Mouse (Mus musculus) neural tube, embryonic 15.5 days (tissue): Measurements from ENCODE around the gene Tox4. TPM values are rescaled to one million over a fixed set of nuclear protein-coding genes. Genes with fewer than 3 reads are reported as not detected.
A peak's percentile ranks its signal among the peaks of the same experiment; 100 is the strongest.

ENCODE experiments used
- ATAC-seq: fragments of 200-750 bp; cut with Nextera tagmentation; 2 replicates; pipeline ENCODE4 v1.8.0; 2017; ENCODE audit warnings: mild to moderate bottlenecking, moderate TSS enrichment, moderate library complexity; ENCODE audit not compliant: low FRiP score
- H3K27ac ChIP-seq: fragments of 300-500 bp; sonication (generic); replicated peaks from 2 replicates; pipeline ENCODE4 v1.5.1; 2015; ENCODE audit warnings: mild to moderate bottlenecking, inconsistent platforms
- H3K27me3 ChIP-seq: fragments of 300-500 bp; sonication (generic); replicated peaks from 2 replicates; pipeline ENCODE4 v1.6.1; 2015; ENCODE audit warnings: inconsistent platforms
- H3K36me3 ChIP-seq: fragments of 300-500 bp; sonication (generic); 2 replicates; pipeline ENCODE4 v1.6.1; 2015; ENCODE audit warnings: inconsistent platforms
- H3K4me1 ChIP-seq: fragments of 300-500 bp; sonication (generic); 2 replicates; pipeline ENCODE4 v1.6.1; 2015; ENCODE audit warnings: inconsistent platforms
- H3K4me2 ChIP-seq: fragments of 300-500 bp; sonication (generic); 2 replicates; pipeline ENCODE4 v1.6.1; 2015; ENCODE audit warnings: inconsistent platforms, mild to moderate bottlenecking, moderate library complexity
- H3K4me3 ChIP-seq: fragments of 300-500 bp; sonication (generic); replicated peaks from 2 replicates; pipeline ENCODE4 v1.5.1; 2015; ENCODE audit warnings: mild to moderate bottlenecking, inconsistent platforms
- H3K9ac ChIP-seq: fragments of 300-500 bp; sonication (generic); replicated peaks from 2 replicates; pipeline ENCODE4 v1.6.1; 2015; ENCODE audit warnings: mild to moderate bottlenecking, inconsistent platforms
- H3K9me3 ChIP-seq: fragments of 300-500 bp; sonication (generic); replicated peaks from 2 replicates; pipeline ENCODE4 v1.6.1; 2016; ENCODE audit warnings: inconsistent platforms
- WGBS: fragments of 180-500 bp; shearing (Covaris S2); methylation state at CpG from one replicate; pipeline ENCODE4 v1.1.7; 2015; ENCODE audit warnings: mixed read lengths; 5-methylcytosine and 5-hydroxymethylcytosine counted together
- polyA plus RNA-seq: library from polyadenylated mRNA; unstranded; fragments of >200 nt; fragmentation: Nextera tagmentation; extraction: Ambion mirVana; gene quantifications from 2 replicates; pipeline ENCODE4 v1.2.1, GENCODE M21; 2015

The Tox4 gene
- polyA plus RNA-seq = 51.0 and 52.5 TPM in 2 replicates

GRCm38 (mm10) chr14:52278932-52279746, at the start of gene Tox4, which contains the start of gene Rab2b:
TSS of gene Tox4 (plus strand) at chr14:52279146.
TSS of gene Rab2b (minus strand) at chr14:52279545.
- under 1% methylated on average over 65 of the region's 66 CpGs for WGBS
- Histone ChIP-seq H3K27ac (peak within 1 kb of the TSS; percentile 89), H3K4me3 (peak within 1 kb of the TSS; percentile 82), H3K9ac (peak within 1 kb of the TSS; percentile 82), H3K27me3 (no peaks in the 10 kb centered on the region), H3K9me3 (no peaks in the 10 kb centered on the region), H3K36me3 (peaks cover 12% of the 10 kb centered on the region), H3K4me2 (peak within 1 kb of the TSS; percentile 61), H3K4me1 (peaks cover 23% of the 10 kb centered on the region)
- peak; percentile 97 for ATAC-seq

DNA sequence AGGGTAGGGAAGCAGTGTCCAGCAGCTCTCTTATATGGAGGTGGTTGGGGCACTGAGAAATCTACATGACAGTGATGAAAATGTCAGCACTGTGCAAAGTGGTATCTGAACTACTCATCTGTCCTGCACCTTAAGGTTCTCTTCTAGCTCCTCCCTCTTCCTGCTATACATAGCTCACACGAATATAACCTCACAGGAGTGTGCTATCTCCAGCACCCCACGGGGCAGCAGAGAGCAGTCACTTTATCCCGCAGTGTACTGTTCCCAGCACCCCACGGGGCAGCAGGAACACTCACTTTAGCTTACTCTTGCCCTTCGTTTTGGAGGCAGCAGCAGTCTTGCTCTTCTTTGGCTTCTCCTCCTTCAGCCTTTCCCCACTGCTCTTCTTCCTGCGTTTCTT, 46.7 kb upstream of the Tox4 start:
- ATAC-seq = no peak
- peaks cover 84% of the 10 kb centered on the region for H3K36me3 ChIP-seq
- H3K9ac ChIP-seq = no peak overlapping the region
- H3K27ac ChIP-seq = no peak overlapping the region
- H3K4me2 ChIP-seq = no peak overlapping the region
- H3K9me3 ChIP-seq = no peaks in the 10 kb centered on the region
- H3K4me1 ChIP-seq = no peaks in the 10 kb centered on the region
- 87% methylated on average over 6 of the region's 6 CpGs for WGBS
- H3K4me3 ChIP-seq = no peak overlapping the region
- no peaks in the 10 kb centered on the region for H3K27me3 ChIP-seq

DNA sequence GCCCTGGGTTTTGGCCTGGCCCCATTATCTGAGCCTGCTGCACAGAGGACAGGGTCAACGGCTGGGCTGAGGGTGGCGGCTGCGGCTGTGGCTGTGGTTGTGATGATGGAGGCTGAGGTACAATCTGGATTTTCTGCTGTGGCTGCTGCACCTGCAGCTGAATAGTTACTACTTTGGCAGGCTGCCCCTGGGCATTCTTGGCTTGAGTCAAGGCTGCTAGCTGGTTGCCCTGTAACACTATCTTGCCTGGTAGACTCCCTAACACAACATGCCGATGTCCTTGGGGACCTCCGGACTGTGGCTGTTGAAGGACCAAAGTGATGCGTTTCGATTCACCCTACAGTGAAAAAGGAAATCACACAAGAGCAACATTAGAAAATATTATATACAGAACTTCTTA, 43.8 kb upstream of the Tox4 start:
- 91% methylated on average over 7 of the region's 7 CpGs for WGBS

DNA sequence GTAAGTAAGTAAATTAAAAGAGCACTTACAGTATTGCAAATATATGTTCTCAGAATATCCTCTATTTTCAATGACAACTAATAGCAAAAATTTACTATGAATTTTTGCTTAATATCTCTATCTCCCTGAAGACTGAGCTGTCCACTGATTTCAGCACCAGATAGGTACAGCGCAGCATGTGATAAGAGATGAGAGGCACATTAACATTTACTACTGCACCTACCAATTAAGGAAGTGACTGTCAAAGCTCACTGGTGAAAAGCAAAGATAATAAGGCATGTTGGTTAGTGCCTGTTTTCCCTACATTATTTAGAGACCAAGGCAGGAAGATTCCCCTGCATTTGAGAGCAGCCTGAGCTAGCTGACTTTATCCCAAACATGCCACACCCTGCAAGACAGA, 42.7 kb upstream of the Tox4 start:
- Histone ChIP-seq H3K9ac (no peak overlapping the region), H3K4me2 (no peak overlapping the region), H3K27me3 (no peaks in the 10 kb centered on the region), H3K9me3 (no peaks in the 10 kb centered on the region), H3K4me3 (no peak overlapping the region), H3K36me3 (peaks cover 52% of the 10 kb centered on the region), H3K4me1 (no peaks in the 10 kb centered on the region), H3K27ac (no peak overlapping the region)
- 92% methylated on average over 1 of the region's 1 CpGs for WGBS
- ATAC-seq = no peak

More for the DNA sequence above, 43.8 kb upstream of the Tox4 start:
- H3K4me1 ChIP-seq = no peaks in the 10 kb centered on the region
- no peak for ATAC-seq
- H3K36me3 ChIP-seq = peaks cover 62% of the 10 kb centered on the region
- H3K4me2 ChIP-seq = no peak overlapping the region
- H3K9me3 ChIP-seq = no peaks in the 10 kb centered on the region
- H3K9ac ChIP-seq = no peak overlapping the region
- no peaks in the 10 kb centered on the region for H3K27me3 ChIP-seq
- H3K27ac ChIP-seq = no peak overlapping the region
- no peak overlapping the region for H3K4me3 ChIP-seq

GRCm38 (mm10) chr14:52244041-52244689, 34.8 kb upstream of the Tox4 start:
- peak; percentile 100 for ATAC-seq
- Histone ChIP-seq H3K27ac (peak overlapping the region; percentile 80), H3K9me3 (no peaks in the 10 kb centered on the region), H3K4me3 (peak overlapping the region; percentile 78), H3K36me3 (no peaks in the 10 kb centered on the region), H3K9ac (peak overlapping the region; percentile 78), H3K4me1 (peaks cover 26% of the 10 kb centered on the region), H3K27me3 (no peaks in the 10 kb centered on the region), H3K4me2 (peak overlapping the region; percentile 78)
- WGBS = under 1% methylated on average over 32 of the region's 32 CpGs

DNA sequence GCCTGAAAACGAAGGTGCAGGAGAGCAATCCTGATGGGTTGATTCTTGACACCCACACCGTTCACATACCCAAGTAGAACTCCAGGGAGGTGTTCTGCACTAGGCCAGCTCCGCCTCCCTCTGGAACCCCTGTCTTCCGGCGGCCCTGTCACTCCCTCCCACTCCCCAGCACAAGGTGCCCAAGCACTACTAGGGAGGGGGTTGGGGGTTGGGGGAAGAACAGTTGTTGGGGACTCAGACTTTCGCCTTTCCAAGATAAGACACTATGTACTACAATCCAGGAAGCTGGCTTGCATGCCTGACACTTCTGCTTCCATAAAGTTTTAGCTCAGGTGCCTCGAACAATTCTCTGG, 34.3 kb upstream of the Tox4 start:
- WGBS = 13% methylated on average over 7 of the region's 7 CpGs
- peak; percentile 80 for ATAC-seq

GRCm38 (mm10) chr14:52246129-52246528, 32.8 kb upstream of the Tox4 start:
- Histone ChIP-seq H3K4me3 (no peak overlapping the region), H3K9ac (no peak overlapping the region), H3K27me3 (no peaks in the 10 kb centered on the region), H3K4me2 (no peak overlapping the region), H3K4me1 (peaks cover 26% of the 10 kb centered on the region), H3K9me3 (no peaks in the 10 kb centered on the region), H3K27ac (no peak overlapping the region), H3K36me3 (no peaks in the 10 kb centered on the region)
- WGBS = 82% methylated on average over 4 of the region's 4 CpGs
- no peak for ATAC-seq

More for the DNA sequence above, 34.3 kb upstream of the Tox4 start:
- Histone ChIP-seq H3K36me3 (no peaks in the 10 kb centered on the region), H3K9ac (peak overlapping the region; percentile 48), H3K27me3 (no peaks in the 10 kb centered on the region), H3K4me1 (peaks cover 26% of the 10 kb centered on the region), H3K9me3 (no peaks in the 10 kb centered on the region), H3K4me2 (peak overlapping the region; percentile 78), H3K27ac (peak overlapping the region; percentile 62), H3K4me3 (peak overlapping the region; percentile 78)

DNA sequence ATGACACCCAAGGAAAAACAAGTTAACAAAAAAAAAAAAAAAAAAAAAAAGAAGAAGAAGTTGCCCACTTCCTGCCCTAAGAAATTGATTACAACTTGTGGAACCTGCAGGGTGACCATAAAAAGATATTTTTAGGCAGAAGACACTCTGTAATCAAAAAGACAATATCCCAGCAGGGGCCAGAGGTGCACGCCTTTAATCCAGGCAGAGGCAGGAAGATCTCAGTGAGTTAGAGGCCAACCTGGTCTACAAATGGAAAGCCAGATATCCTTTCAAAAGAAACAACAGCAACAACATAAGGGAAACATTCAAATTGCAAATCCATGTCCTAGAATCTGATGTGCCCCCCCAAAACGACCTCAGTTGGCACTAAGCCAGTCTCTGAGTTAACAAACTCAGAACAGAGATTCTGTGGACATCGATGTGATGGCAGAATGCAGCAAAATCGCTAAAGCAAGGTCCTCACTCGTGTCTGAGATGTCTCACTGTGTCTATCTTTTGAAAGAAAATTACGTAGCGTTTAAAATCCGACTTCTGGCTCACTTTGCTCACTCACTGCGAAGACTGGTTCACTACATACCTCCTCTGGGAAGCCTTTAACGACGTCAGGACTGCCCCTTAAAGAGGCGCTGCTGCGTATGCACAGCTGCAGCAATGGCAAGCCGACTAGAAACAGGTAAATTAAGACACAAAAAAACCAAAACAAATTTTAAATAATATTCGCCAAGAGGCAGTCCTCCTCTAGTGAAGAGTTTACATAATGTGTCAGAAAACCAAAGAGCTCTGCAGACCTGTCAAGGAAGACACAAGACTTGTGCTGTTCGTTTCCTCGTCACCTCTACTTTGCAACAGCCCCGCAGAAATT, 22.4 kb upstream of the Tox4 start:
- H3K36me3 ChIP-seq = peaks cover 6% of the 10 kb centered on the region; the same call in 1 of the 2 replicates
- peak overlapping the region; percentile 87 for H3K9ac ChIP-seq
- peaks cover 29% of the 10 kb centered on the region for H3K4me1 ChIP-seq
- peak overlapping the region; percentile 95 for H3K27ac ChIP-seq
- H3K9me3 ChIP-seq = no peaks in the 10 kb centered on the region
- no peaks in the 10 kb centered on the region for H3K27me3 ChIP-seq
- 8% methylated on average over 18 of the region's 18 CpGs for WGBS
- peak overlapping the region; percentile 80 for H3K4me2 ChIP-seq
- H3K4me3 ChIP-seq = peak overlapping the region; percentile 90
- no peak for ATAC-seq

DNA sequence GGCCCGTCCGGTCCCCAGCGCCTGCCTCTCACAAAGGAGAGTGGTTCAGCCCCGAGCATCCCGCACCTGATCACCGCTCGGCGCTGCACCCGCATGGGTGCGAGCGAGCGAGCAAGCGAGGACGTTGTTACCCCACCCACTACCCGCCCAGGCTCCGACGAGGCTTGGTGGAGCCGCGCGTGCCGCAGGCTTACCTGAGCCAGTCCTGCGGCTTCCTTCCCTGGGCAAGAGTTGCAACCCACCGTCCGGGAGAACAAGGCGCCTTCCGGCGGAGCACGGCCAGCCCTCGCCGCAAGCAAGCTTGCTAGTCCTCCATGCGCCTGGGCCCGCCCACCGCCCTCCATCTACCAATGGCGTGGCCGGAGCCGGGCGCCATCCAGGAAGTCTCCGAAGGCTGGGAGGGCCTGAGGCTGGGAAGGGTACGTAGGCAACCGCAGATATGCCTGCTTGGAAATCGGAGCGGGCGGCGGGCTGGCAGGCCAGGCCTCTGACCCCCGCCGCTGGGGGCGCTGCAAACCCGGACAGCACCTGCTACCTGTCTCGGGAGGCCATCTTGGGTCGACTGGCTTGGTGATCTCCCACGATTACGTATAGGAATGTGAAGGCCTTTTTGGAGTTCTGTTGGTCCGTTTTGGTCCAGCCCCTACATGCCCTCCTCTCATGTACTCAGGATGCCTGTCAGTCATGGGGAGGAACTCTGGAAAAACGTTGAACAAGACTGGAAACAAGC, 21.3 kb upstream of the Tox4 start, which contains the start of gene Chd8:
Gene Chd8, minus strand, starts transcription at position 297 of the 730 bp plus-strand sequence.
- H3K4me2 ChIP-seq = peak within 1 kb of the TSS; percentile 80
- peaks cover 10% of the 10 kb centered on the region for H3K36me3 ChIP-seq
- ATAC-seq = peak; percentile 100
- peaks cover 29% of the 10 kb centered on the region for H3K4me1 ChIP-seq
- under 1% methylated on average over 54 of the region's 54 CpGs for WGBS
- H3K9ac ChIP-seq = peak within 1 kb of the TSS; percentile 87
- H3K9me3 ChIP-seq = no peaks in the 10 kb centered on the region
- no peaks in the 10 kb centered on the region for H3K27me3 ChIP-seq
- peak within 1 kb of the TSS; percentile 95 for H3K27ac ChIP-seq
- H3K4me3 ChIP-seq = peak within 1 kb of the TSS; percentile 90

GRCm38 (mm10) chr14:52272781-52273180, 6.2 kb upstream of the Tox4 start:
- no peak for ATAC-seq
- WGBS = 75% methylated on average over 3 of the region's 3 CpGs
- peaks cover under 1% of the 10 kb centered on the region; the same call in 1 of the 2 replicates for H3K4me1 ChIP-seq

GRCm38 (mm10) chr14:52277210-52277609, 1.7 kb upstream of the Tox4 start:
- ATAC-seq = no peak
- Histone ChIP-seq H3K36me3 (peaks cover 20% of the 10 kb centered on the region), H3K9me3 (no peaks in the 10 kb centered on the region), H3K9ac (no peak overlapping the region), H3K27me3 (no peaks in the 10 kb centered on the region), H3K4me3 (no peak overlapping the region), H3K27ac (no peak overlapping the region), H3K4me1 (peaks cover 20% of the 10 kb centered on the region), H3K4me2 (no peak overlapping the region)
- 97% methylated on average over 4 of the region's 4 CpGs for WGBS

More at GRCm38 (mm10) chr14:52272781-52273180, 6.2 kb upstream of the Tox4 start:
- no peak overlapping the region for H3K4me3 ChIP-seq
- no peak overlapping the region for H3K9ac ChIP-seq
- H3K27me3 ChIP-seq = no peaks in the 10 kb centered on the region
- H3K27ac ChIP-seq = no peak overlapping the region
- no peaks in the 10 kb centered on the region for H3K9me3 ChIP-seq
- no peak overlapping the region for H3K4me2 ChIP-seq
- peaks cover 33% of the 10 kb centered on the region for H3K36me3 ChIP-seq
